Mouse (Mus musculus): ENCODE results near the gene Armc10.

GRCm38 (mm10) chr5:21700934-21701333, 55.3 kb downstream of the Armc10 start:
- no peak for TF ChIP-seq CTCF (IDR thresholded peaks at IDR 0.05; ENCODE audit: borderline replicate concordance, insufficient read depth, low read length)
- TF ChIP-seq POLR2A (IDR thresholded peaks at IDR 0.05; ENCODE audit: low read depth, low read length) = no peak; the same call in 1 of the 2 replicates
